Mouse (Mus musculus) midbrain, embryonic 14.5 days (tissue): ENCODE measurements at regions not wholly inside any gene's neighbourhood (a gene's known extent, or its start where the extent isn't known, plus 50 kb on each side); places are given as distances from the start of the nearest gene placed in this dataset.
A peak's percentile ranks its signal among the peaks of the same experiment; 100 is the strongest.
"Not testable (repeated sequence)": the region's sequence is repeated elsewhere in the genome, so short reads cannot be mapped to it uniquely, and the experiment has no call there.

ENCODE experiments used
- ATAC-seq: fragments of 200-750 bp; cut with Nextera tagmentation; 2 replicates; pipeline ENCODE4 v1.8.0; 2017; ENCODE audit warnings: moderate number of reproducible peaks, moderate library complexity; ENCODE audit not compliant: low FRiP score, low TSS enrichment
- DNase-seq: peaks from one replicate; pipeline ENCODE4 v3.0.0-alpha.2; 2015
- H3K27ac ChIP-seq: fragments of 300-500 bp; sonication (generic); replicated peaks from 2 replicates; pipeline ENCODE4 v1.5.1; 2014; ENCODE audit warnings: mild to moderate bottlenecking, low read depth, low read length, moderate library complexity
- H3K27me3 ChIP-seq: fragments of 300-500 bp; sonication (generic); 2 replicates; pipeline ENCODE4 v1.6.1; 2014; ENCODE audit warnings: low read length, control low read depth, mixed read lengths; ENCODE audit not compliant: control insufficient read depth, insufficient read depth
- H3K36me3 ChIP-seq: fragments of 300-500 bp; sonication (generic); 2 replicates; pipeline ENCODE4 v1.6.1; 2014; ENCODE audit warnings: low read length, control low read depth; ENCODE audit not compliant: control insufficient read depth, insufficient read depth
- H3K4me1 ChIP-seq: fragments of 300-500 bp; sonication (generic); 2 replicates; pipeline ENCODE4 v1.6.1; 2014; ENCODE audit warnings: mild to moderate bottlenecking, antibody characterized with exemption, low read length, control low read depth; ENCODE audit not compliant: control insufficient read depth, insufficient read depth
- H3K4me2 ChIP-seq: fragments of 300-500 bp; sonication (generic); 2 replicates; pipeline ENCODE4 v1.6.1; 2014; ENCODE audit warnings: mild to moderate bottlenecking, low read length, moderate library complexity
- H3K4me3 ChIP-seq: fragments of 300-500 bp; sonication (generic); replicated peaks from 2 replicates; pipeline ENCODE4 v1.5.1; 2014; ENCODE audit warnings: low read depth, low read length
- H3K9ac ChIP-seq: fragments of 300-500 bp; sonication (generic); replicated peaks from 2 replicates; pipeline ENCODE4 v1.6.1; 2014; ENCODE audit warnings: mild to moderate bottlenecking, low read length, moderate library complexity
- H3K9me3 ChIP-seq: fragments of 300-500 bp; sonication (generic); 2 replicates; pipeline ENCODE4 v1.6.1; 2016; ENCODE audit warnings: low read length, control low read depth, mixed read lengths; ENCODE audit not compliant: control insufficient read depth
- WGBS: fragments of 180-500 bp; shearing (Covaris S2); extraction: QIAGEN DNeasy Blood & Tissue Kit; methylation state at CpG from one replicate; pipeline ENCODE4 v1.1.7; 2014; 5-methylcytosine and 5-hydroxymethylcytosine counted together

DNA sequence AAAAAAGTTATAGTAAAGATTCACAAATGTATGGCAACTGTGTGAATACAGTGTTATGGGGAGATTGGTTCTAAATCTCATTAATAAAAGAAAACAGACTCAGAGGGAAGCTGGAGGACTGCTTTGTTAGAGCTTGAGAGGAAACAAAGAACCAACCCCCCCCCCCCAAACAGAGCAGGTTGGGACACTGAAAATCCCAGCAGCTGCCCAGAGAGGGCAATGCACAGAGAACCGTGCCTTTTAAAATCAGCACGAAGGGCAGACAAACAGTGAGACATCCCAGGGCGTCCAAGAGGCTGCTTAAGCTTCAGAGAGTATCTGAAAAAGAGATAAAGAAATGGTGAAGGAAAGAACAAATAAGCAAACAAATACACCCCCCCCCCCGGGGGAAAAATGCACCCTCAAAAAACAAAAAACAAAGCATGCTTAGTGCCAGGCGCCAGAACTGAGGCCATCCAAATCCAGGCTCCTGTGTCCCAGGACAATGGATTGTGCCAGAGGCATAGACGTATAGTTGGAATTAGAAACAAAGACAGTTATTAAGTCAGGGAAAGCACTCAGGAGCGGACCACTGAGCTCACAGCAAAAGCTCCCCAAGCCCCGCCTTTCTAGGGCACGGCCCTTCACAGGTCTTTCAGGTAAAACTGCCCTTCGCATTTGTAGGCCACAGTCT lies 215.7 kb downstream of the Dact1 start:
- Histone ChIP-seq H3K4me3 (no peak overlapping the region), H3K4me1 (peaks cover 8% of the 10 kb centered on the region), H3K4me2 (no peak overlapping the region), H3K9ac (no peak overlapping the region), H3K36me3 (no peaks in the 10 kb centered on the region), H3K27ac (no peak overlapping the region; the same call in 1 of the 2 replicates), H3K27me3 (no peaks in the 10 kb centered on the region), H3K9me3 (no peaks in the 10 kb centered on the region)
- ATAC-seq (peak; percentile 40; the same call in 1 of the 2 replicates), DNase-seq (peak; percentile 34)
- WGBS, result 20% methylated on average over 10 of the region's 10 CpGs

DNA sequence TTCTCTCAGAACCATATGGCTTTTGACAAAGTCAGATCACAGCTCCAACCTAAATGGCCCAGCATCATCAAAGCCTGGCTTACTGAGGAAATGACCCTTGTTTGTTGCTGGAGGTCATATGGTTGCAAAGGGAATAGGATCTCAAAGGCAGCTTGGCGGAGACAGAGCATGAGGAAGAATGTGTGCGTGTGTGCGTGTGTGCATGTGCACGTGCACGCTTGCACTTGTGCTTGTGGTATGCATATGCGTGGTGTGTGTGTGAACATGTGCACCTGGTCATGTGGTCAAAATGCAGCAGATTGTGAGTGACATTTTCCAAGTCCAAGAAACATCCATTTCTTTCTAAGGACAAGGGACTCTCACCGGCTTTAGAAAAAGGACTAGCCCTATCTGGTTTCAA lies 216.9 kb downstream of the Dact1 start:
- no peaks in the 10 kb centered on the region for H3K9me3 ChIP-seq
- 88% methylated on average over 7 of the region's 7 CpGs for WGBS
- no peak overlapping the region for H3K4me3 ChIP-seq
- H3K36me3 ChIP-seq, result no peaks in the 10 kb centered on the region
- H3K9ac ChIP-seq, result no peak overlapping the region
- H3K27me3 ChIP-seq, result no peaks in the 10 kb centered on the region
- no peak overlapping the region for H3K27ac ChIP-seq
- ATAC-seq (no peak), DNase-seq (no peak)
- H3K4me2 ChIP-seq, result no peak overlapping the region
- H3K4me1 ChIP-seq, result peaks cover 8% of the 10 kb centered on the region

DNA sequence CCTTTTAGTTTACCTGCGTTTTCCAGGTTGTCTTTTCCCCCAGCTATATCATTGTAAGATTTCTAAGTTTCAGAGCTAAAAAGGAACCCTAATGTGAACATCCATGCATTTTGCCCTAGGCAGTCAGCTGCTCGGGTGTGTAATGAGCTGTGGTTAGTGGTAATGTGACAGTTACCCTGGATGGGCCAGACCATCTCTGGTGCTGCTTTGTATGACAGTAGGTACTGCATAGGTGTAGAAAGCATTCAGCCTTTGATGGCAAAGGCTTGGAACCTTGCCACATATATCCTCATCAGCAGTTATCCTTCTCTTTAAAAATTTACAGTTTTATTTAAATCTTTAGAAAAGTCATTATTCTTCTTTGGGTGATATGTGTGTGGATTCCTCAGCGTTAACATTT lies 222.5 kb downstream of the Dact1 start:
- Histone ChIP-seq H3K36me3 (no peaks in the 10 kb centered on the region), H3K4me2 (no peak overlapping the region), H3K9me3 (no peaks in the 10 kb centered on the region), H3K9ac (no peak overlapping the region), H3K27ac (peak overlapping the region; percentile 87), H3K4me3 (no peak overlapping the region), H3K27me3 (no peaks in the 10 kb centered on the region), H3K4me1 (peaks cover 28% of the 10 kb centered on the region)
- ATAC-seq (no peak), DNase-seq (peak; percentile 56)
- WGBS, result 59% methylated on average over 3 of the region's 3 CpGs

DNA sequence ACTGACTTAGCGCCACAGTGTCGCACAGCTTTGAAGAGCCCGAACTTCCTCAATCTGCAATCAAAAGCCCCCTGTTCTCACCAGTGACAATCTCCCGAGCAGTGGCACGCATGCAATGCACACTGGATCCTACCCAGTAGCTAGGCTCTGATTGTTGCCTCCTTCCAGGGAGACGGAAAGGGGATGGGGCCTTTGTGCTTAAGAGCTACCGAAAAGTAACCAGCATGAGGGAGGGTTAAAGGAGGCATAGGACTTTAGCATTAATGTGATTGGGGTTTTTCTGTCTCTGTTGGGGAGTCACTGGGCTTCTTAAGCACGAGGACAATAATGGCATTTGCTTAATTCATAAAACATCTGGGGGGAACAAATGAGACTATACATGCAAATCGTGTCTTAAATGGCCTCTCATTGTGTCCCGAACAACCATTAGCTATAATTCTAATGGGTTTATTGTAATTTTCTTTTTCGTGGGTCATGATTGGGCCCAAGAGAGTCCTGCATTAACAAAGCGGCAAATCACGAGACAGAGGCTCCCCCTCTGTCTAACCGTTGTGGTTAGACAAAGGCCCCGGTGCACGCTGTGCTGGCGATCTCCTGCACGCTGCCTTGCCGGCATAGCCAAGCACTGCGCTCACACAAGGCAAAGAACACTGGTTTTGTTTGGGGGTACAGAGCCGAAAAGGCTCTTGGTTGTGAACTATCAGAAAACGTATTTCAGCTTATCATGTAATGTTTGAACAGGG lies 223.2 kb downstream of the Dact1 start:
- DNase-seq (peak; percentile 82), ATAC-seq (peak; percentile 81; the same call in 1 of the 2 replicates)
- Histone ChIP-seq H3K4me1 (peaks cover 28% of the 10 kb centered on the region), H3K27me3 (no peaks in the 10 kb centered on the region), H3K4me3 (no peak overlapping the region), H3K36me3 (no peaks in the 10 kb centered on the region), H3K4me2 (no peak overlapping the region), H3K9ac (no peak overlapping the region), H3K27ac (peak overlapping the region; percentile 87), H3K9me3 (no peaks in the 10 kb centered on the region)
- WGBS, result 19% methylated on average over 22 of the region's 22 CpGs

GRCm38 (mm10) chr12:71533701-71534100 lies 224.0 kb downstream of the Dact1 start:
- Histone ChIP-seq H3K9me3 (no peaks in the 10 kb centered on the region), H3K4me2 (no peak overlapping the region), H3K4me1 (peaks cover 28% of the 10 kb centered on the region), H3K9ac (no peak overlapping the region), H3K27ac (peak overlapping the region; percentile 87), H3K36me3 (no peaks in the 10 kb centered on the region), H3K4me3 (no peak overlapping the region), H3K27me3 (no peaks in the 10 kb centered on the region)
- 88% methylated on average over 9 of the region's 9 CpGs for WGBS
- ATAC-seq, result no peak
- DNase-seq, result peak; percentile 26

- H3K36me3 ChIP-seq, result no peaks in the 10 kb centered on the region
- H3K4me3 ChIP-seq, result no peak overlapping the region
- peak; percentile 80 for DNase-seq
- peak; percentile 46; the same call in 1 of the 2 replicates for ATAC-seq
- no peaks in the 10 kb centered on the region for H3K9me3 ChIP-seq
- H3K27me3 ChIP-seq, result no peaks in the 10 kb centered on the region
- peaks cover 28% of the 10 kb centered on the region for H3K4me1 ChIP-seq
- 47% methylated on average over 4 of the region's 4 CpGs for WGBS
- no peak overlapping the region for H3K9ac ChIP-seq
- H3K27ac ChIP-seq, result peak overlapping the region; percentile 87
- H3K4me2 ChIP-seq, result no peak overlapping the region
Observed at GRCm38 (mm10) chr12:71534199-71534598, 224.5 kb downstream of the Dact1 start.

- Histone ChIP-seq H3K4me3 (no peak overlapping the region), H3K9me3 (no peaks in the 10 kb centered on the region), H3K9ac (no peak overlapping the region), H3K36me3 (no peaks in the 10 kb centered on the region), H3K4me1 (peaks cover 28% of the 10 kb centered on the region), H3K27me3 (no peaks in the 10 kb centered on the region), H3K27ac (peak overlapping the region; percentile 87; the same call in 1 of the 2 replicates), H3K4me2 (no peak overlapping the region)
- no peak for ATAC-seq
- 98% methylated on average over 6 of the region's 6 CpGs for WGBS
- DNase-seq, result no peak
Observed at GRCm38 (mm10) chr12:71535251-71535650, 225.6 kb downstream of the Dact1 start.

DNA sequence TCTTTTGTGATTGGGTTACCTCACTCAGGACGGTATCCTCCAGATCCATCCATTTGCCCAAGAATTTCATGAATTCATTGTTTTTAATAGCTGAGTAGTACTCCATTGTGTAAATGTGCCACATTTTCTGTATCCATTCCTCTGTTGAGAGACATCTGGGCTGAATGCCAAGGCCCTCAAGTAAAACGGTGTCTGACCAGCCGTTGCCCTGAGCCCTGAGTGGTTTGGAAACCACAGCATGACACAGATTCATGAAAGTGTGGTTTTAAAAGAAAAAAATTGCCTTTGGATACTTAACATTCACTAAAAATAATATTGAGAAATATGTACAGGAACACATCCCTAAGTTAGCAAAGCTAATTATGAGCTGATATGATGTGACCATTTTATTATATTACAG lies 226.1 kb downstream of the Dact1 start:
- not testable (repeated sequence) for H3K9ac ChIP-seq, DNase-seq, ATAC-seq, H3K4me3 ChIP-seq, H3K36me3 ChIP-seq, H3K4me2 ChIP-seq, H3K27me3 ChIP-seq, H3K9me3 ChIP-seq, H3K27ac ChIP-seq
- WGBS, result 72% methylated on average over 3 of the region's 3 CpGs
- H3K4me1 ChIP-seq, result peaks cover 28% of the 10 kb centered on the region

DNA sequence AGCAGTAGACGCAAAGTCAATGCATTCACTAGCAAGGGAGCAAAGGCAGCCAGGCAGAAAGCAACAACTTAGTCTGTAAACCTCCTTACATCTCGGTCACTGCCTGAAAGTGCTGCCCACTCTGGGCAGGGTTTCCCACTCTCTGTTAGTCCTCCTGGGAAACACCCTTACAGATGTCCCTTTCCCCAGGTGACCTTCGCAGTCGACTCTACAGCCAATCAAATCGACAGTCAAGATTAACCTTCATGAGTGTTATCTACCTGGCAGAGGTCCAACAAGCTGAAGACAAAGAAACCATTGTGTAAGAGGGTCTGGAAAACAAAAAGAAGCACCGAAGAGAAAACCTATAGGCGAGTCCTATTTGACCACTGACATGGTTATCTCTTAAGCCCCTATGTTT lies 229.0 kb downstream of the Dact1 start:
- Histone ChIP-seq H3K9me3 (no peaks in the 10 kb centered on the region), H3K36me3 (no peaks in the 10 kb centered on the region), H3K4me2 (no peak overlapping the region), H3K27ac (no peak overlapping the region), H3K27me3 (no peaks in the 10 kb centered on the region), H3K9ac (no peak overlapping the region), H3K4me3 (no peak overlapping the region), H3K4me1 (peaks cover 33% of the 10 kb centered on the region)
- DNase-seq (no peak), ATAC-seq (no peak)
- WGBS, result 80% methylated on average over 7 of the region's 7 CpGs
